Mouse (Mus musculus): ENCODE data around the gene Cdc42bpg. TPM values are rescaled to one million over a fixed set of nuclear protein-coding genes. Genes with fewer than 3 reads are reported as not detected.

Gene Cdc42bpg
- polyA plus RNA-seq (2014; fragmentation: Nextera tagmentation; extraction: Ambion mirVana), result 0.42 and 0.58 TPM in 2 replicates

DNA sequence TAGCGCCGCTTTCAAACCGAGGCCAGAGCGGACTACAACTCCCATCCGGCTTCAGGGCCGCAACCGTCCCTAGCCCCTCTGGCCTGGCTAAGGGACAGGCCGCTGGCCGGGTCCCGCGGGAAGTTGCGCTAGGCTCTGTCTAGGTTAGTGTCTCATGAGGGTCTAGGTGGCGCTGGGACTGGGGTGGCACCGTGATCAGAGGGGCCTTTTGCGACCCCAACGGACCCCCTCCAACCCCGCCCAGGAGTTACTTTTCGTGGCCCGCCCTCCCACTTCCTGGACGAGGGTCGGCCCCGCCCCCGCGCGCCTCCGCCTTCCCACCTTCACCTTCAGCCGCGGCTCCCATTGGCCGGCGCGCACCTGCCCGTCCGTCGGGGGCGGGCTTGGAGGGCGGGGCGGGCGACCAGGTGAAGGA lies at the start of gene Cdc42bpg:
Gene Cdc42bpg, plus strand, starts transcription at position 320 of the 415 bp plus-strand sequence.
- DNase-seq (ENCODE audit: low spot score), result peak; percentile 81
- Histone ChIP-seq H3K9me3 (ENCODE audit: control insufficient read depth, low read length) (no peaks in the 10 kb centered on the region), H3K27me3 (ENCODE audit: control insufficient read depth, insufficient read depth, low read length) (no peaks in the 10 kb centered on the region), H3K36me3 (ENCODE audit: control insufficient read depth, insufficient read depth, low read length) (no peaks in the 10 kb centered on the region), H3K9ac (ENCODE audit: low read length) (peak within 1 kb of the TSS; percentile 41; the same call in 1 of the 2 replicates), H3K27ac (ENCODE audit: low read depth, low read length) (no peak within 1 kb of the TSS), H3K4me3 (ENCODE audit: low read depth, low read length) (peak within 1 kb of the TSS; percentile 57), H3K4me1 (ENCODE audit: control insufficient read depth, insufficient read depth, low read length) (no peaks in the 10 kb centered on the region), H3K4me2 (ENCODE audit: low read depth) (peak within 1 kb of the TSS; percentile 49)
- peak; percentile 70 for ATAC-seq (ENCODE audit: insufficient read depth, low FRiP score, low TSS enrichment)
- under 1% methylated on average over 35 of the region's 38 CpGs for WGBS

DNA sequence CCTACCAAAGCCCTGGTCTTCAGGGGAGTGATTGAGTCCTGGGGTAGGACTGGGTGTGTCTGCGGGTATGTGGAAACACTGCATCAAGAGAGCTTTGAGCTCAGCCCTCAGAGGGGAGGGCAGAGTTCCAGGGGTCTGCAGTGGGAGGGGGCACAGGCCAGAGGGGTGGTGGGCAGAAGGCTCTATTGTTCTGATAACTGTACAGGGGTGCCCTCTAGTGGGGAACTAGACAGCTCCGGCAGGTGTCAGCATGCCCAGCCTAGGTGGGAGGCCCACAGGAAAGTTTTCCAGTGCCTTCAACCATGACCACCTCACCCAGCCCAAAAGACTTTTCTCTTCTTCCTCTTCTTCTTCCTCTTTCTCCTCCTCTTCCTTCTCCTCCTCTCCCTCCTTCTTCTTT lies 45.8 kb upstream of the Cdc42bpg start:
- H3K9ac ChIP-seq (ENCODE audit: low read length), result no peak overlapping the region
- H3K9me3 ChIP-seq (ENCODE audit: control insufficient read depth, low read length), result no peaks in the 10 kb centered on the region; the same call in 1 of the 2 replicates
- H3K36me3 ChIP-seq (ENCODE audit: control insufficient read depth, insufficient read depth, low read length), result peaks cover 19% of the 10 kb centered on the region
- H3K4me3 ChIP-seq (ENCODE audit: low read depth, low read length), result no peak overlapping the region
- H3K27me3 ChIP-seq (ENCODE audit: control insufficient read depth, insufficient read depth, low read length), result no peaks in the 10 kb centered on the region
- no peak for ATAC-seq (ENCODE audit: insufficient read depth, low FRiP score, low TSS enrichment)
- H3K4me1 ChIP-seq (ENCODE audit: control insufficient read depth, insufficient read depth, low read length), result no peaks in the 10 kb centered on the region
- no peak overlapping the region for H3K4me2 ChIP-seq (ENCODE audit: low read depth)
- DNase-seq (ENCODE audit: low spot score), result no peak
- WGBS, result 88% methylated on average over 2 of the region's 2 CpGs
- H3K27ac ChIP-seq (ENCODE audit: low read depth, low read length), result no peak overlapping the region

DNA sequence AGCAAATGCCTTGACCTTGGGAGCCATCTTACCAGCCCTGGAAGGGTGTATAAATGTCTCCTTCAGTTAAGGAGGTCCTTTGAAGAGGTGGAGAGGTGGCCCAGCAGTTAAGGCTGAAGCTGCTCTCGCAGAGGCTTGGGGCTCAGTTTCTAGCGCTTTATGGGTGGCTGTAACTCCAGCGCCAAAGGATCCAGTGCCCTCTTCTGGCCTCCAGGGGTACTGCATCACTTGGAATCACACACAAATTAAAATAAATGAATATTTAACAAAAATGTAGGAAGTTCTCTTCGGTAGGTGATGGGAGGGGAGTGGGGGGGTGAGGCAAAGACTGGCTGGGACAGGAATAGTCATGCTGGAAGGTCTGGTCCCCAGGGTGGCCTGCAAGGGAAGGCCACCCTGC lies 45.3 kb upstream of the Cdc42bpg start:
- Histone ChIP-seq H3K9ac (ENCODE audit: low read length) (no peak overlapping the region), H3K27ac (ENCODE audit: low read depth, low read length) (no peak overlapping the region), H3K4me3 (ENCODE audit: low read depth, low read length) (no peak overlapping the region), H3K36me3 (ENCODE audit: control insufficient read depth, insufficient read depth, low read length) (peaks cover 17% of the 10 kb centered on the region), H3K4me2 (ENCODE audit: low read depth) (no peak overlapping the region), H3K9me3 (ENCODE audit: control insufficient read depth, low read length) (no peaks in the 10 kb centered on the region; the same call in 1 of the 2 replicates), H3K4me1 (ENCODE audit: control insufficient read depth, insufficient read depth, low read length) (no peaks in the 10 kb centered on the region), H3K27me3 (ENCODE audit: control insufficient read depth, insufficient read depth, low read length) (no peaks in the 10 kb centered on the region)
- no peak for ATAC-seq (ENCODE audit: insufficient read depth, low FRiP score, low TSS enrichment)
- no peak for DNase-seq (ENCODE audit: low spot score)
- 80% methylated on average over 4 of the region's 4 CpGs for WGBS

DNA sequence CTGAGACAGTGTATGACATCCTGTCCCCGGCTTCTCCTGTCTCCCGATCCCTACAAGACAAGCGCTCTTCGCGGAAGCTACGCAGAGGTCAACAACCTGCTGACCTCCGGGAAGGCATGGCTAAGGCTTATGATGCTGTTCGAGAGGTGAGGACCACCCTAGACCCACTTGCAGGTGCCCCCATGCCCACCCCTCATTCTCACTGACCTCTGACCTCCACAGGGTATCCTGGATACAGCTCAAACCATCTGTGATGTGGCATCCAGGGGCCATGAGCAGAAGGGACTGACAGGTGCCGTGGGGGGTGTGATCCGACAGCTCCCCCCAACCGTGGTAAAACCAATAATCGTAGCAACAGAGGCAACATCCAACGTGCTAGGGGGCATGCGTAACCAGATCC lies 44.9 kb upstream of the Cdc42bpg start:
- DNase-seq (ENCODE audit: low spot score) (no peak), ATAC-seq (ENCODE audit: insufficient read depth, low FRiP score, low TSS enrichment) (no peak)
- Histone ChIP-seq H3K27ac (ENCODE audit: low read depth, low read length) (no peak overlapping the region), H3K36me3 (ENCODE audit: control insufficient read depth, insufficient read depth, low read length) (peaks cover 17% of the 10 kb centered on the region), H3K9me3 (ENCODE audit: control insufficient read depth, low read length) (no peaks in the 10 kb centered on the region; the same call in 1 of the 2 replicates), H3K4me3 (ENCODE audit: low read depth, low read length) (no peak overlapping the region), H3K4me1 (ENCODE audit: control insufficient read depth, insufficient read depth, low read length) (no peaks in the 10 kb centered on the region), H3K4me2 (ENCODE audit: low read depth) (no peak overlapping the region), H3K27me3 (ENCODE audit: control insufficient read depth, insufficient read depth, low read length) (no peaks in the 10 kb centered on the region), H3K9ac (ENCODE audit: low read length) (no peak overlapping the region)
- 91% methylated on average over 14 of the region's 14 CpGs for WGBS

DNA sequence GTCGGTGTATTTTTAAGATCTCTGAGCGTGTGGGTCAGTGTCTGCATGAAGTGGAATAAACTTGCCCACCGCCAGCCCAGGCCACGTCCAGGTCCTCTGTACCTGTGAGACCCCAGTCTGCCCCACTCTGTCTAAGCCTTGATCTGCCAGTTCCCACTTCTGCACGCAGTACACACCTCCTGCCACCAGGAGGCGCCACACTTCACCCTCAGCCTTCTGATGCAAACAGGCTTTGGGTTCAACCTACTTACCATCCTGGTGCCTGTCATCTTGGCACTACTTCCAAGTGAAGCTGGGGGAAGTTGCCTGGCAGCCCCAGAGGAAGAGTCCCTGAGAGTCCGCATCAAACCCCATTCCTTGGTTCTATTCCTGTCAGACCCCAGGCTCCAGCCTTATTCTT lies 44.0 kb upstream of the Cdc42bpg start:
- no peak overlapping the region for H3K4me2 ChIP-seq (ENCODE audit: low read depth)
- WGBS, result 57% methylated on average over 7 of the region's 7 CpGs
- no peak overlapping the region for H3K27ac ChIP-seq (ENCODE audit: low read depth, low read length)
- H3K9me3 ChIP-seq (ENCODE audit: control insufficient read depth, low read length), result no peaks in the 10 kb centered on the region; the same call in 1 of the 2 replicates
- H3K36me3 ChIP-seq (ENCODE audit: control insufficient read depth, insufficient read depth, low read length), result peaks cover 14% of the 10 kb centered on the region
- no peaks in the 10 kb centered on the region for H3K27me3 ChIP-seq (ENCODE audit: control insufficient read depth, insufficient read depth, low read length)
- no peak overlapping the region for H3K4me3 ChIP-seq (ENCODE audit: low read depth, low read length)
- H3K4me1 ChIP-seq (ENCODE audit: control insufficient read depth, insufficient read depth, low read length), result no peaks in the 10 kb centered on the region
- no peak overlapping the region for H3K9ac ChIP-seq (ENCODE audit: low read length)
- no peak for ATAC-seq (ENCODE audit: insufficient read depth, low FRiP score, low TSS enrichment)
- peak; percentile 72 for DNase-seq (ENCODE audit: low spot score)

DNA sequence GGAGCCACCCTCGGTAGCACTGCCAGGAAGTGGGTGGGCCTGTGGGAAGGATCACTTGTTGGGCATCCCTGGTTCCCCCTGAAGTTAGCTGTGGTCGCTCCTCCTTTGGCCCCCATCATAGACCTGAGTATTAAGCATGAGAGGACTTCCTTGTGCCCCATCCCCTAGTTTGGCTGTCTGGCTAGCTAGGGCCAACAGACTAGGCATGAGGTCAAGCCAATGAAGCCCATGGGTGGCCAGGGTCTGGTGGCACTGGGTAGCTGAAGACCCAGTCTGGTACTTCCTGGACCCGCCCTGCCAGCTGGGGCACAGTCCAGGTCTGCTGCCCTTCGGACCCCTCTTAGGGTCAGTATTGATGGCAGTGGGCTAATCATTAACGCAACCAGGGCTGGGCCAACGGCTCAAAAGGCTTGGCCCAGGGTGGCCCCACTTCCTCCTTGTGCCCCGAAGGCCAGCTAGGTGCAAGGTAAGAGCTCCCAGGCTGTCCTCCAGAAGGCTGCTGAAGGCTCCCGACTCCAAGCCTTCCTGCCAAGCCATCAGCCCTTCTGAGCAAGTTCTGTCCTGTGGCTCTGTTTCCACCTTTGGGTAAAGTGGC lies 43.3 kb upstream of the Cdc42bpg start:
- no peak for ATAC-seq (ENCODE audit: insufficient read depth, low FRiP score, low TSS enrichment)
- no peaks in the 10 kb centered on the region; the same call in 1 of the 2 replicates for H3K9me3 ChIP-seq (ENCODE audit: control insufficient read depth, low read length)
- 84% methylated on average over 8 of the region's 8 CpGs for WGBS
- H3K4me2 ChIP-seq (ENCODE audit: low read depth), result no peak overlapping the region
- DNase-seq (ENCODE audit: low spot score), result no peak
- no peaks in the 10 kb centered on the region for H3K4me1 ChIP-seq (ENCODE audit: control insufficient read depth, insufficient read depth, low read length)
- H3K27me3 ChIP-seq (ENCODE audit: control insufficient read depth, insufficient read depth, low read length), result no peaks in the 10 kb centered on the region
- H3K27ac ChIP-seq (ENCODE audit: low read depth, low read length), result no peak overlapping the region
- H3K9ac ChIP-seq (ENCODE audit: low read length), result no peak overlapping the region
- H3K36me3 ChIP-seq (ENCODE audit: control insufficient read depth, insufficient read depth, low read length), result peaks cover 11% of the 10 kb centered on the region
- H3K4me3 ChIP-seq (ENCODE audit: low read depth, low read length), result no peak overlapping the region

DNA sequence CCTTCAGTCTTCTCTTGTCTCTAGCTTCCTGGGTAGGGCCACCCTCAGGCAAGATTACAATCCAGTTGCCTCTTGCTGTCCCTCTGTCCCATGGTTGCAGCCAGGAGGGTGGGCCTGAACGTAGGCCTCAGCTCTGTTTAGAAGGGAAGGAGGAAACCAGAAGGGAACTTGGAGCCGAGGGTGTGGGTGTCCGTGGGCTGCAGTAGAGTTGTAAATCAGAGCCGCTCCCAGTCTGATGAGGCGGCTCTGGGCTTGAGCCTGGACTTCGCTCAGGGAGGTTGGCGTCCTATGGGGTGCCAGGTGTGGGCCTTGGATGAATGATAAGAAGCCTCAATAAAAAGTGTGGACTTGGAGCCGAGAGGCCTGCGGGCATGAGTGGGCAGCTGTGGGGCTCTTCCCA lies 42.1 kb upstream of the Cdc42bpg start:
- no peaks in the 10 kb centered on the region; the same call in 1 of the 2 replicates for H3K9me3 ChIP-seq (ENCODE audit: control insufficient read depth, low read length)
- no peaks in the 10 kb centered on the region for H3K27me3 ChIP-seq (ENCODE audit: control insufficient read depth, insufficient read depth, low read length)
- no peak overlapping the region for H3K9ac ChIP-seq (ENCODE audit: low read length)
- H3K4me3 ChIP-seq (ENCODE audit: low read depth, low read length), result no peak overlapping the region
- H3K36me3 ChIP-seq (ENCODE audit: control insufficient read depth, insufficient read depth, low read length), result peaks cover 8% of the 10 kb centered on the region
- no peak for ATAC-seq (ENCODE audit: insufficient read depth, low FRiP score, low TSS enrichment)
- DNase-seq (ENCODE audit: low spot score), result no peak
- no peaks in the 10 kb centered on the region for H3K4me1 ChIP-seq (ENCODE audit: control insufficient read depth, insufficient read depth, low read length)
- no peak overlapping the region for H3K4me2 ChIP-seq (ENCODE audit: low read depth)
- H3K27ac ChIP-seq (ENCODE audit: low read depth, low read length), result no peak overlapping the region
- 67% methylated on average over 9 of the region's 9 CpGs for WGBS

DNA sequence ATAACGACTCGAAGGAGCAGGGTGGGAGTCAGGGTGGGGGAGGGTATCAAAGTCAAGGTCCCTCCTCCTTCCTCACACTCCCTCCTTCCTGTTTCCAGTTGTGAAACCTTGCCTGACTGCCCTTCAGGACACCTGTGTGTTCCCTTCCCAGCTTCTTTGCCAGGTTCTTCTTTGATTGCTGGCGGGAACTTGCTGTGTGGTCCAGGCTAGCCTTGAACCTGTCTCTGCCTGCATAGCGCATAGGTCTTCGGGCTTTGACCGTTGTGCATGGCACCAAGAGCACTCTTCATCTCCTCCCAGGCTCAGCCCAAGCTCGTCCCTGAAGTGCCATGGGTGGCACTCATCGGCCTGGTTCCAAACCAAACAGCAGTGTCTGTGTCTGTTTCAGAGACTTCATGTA lies 41.3 kb upstream of the Cdc42bpg start:
- no peak overlapping the region for H3K9ac ChIP-seq (ENCODE audit: low read length)
- no peak for ATAC-seq (ENCODE audit: insufficient read depth, low FRiP score, low TSS enrichment)
- no peak overlapping the region for H3K4me3 ChIP-seq (ENCODE audit: low read depth, low read length)
- H3K36me3 ChIP-seq (ENCODE audit: control insufficient read depth, insufficient read depth, low read length), result peaks cover 8% of the 10 kb centered on the region
- DNase-seq (ENCODE audit: low spot score), result no peak
- H3K27me3 ChIP-seq (ENCODE audit: control insufficient read depth, insufficient read depth, low read length), result no peaks in the 10 kb centered on the region
- H3K9me3 ChIP-seq (ENCODE audit: control insufficient read depth, low read length), result no peaks in the 10 kb centered on the region; the same call in 1 of the 2 replicates
- no peak overlapping the region for H3K4me2 ChIP-seq (ENCODE audit: low read depth)
- WGBS, result 88% methylated on average over 8 of the region's 8 CpGs
- no peaks in the 10 kb centered on the region for H3K4me1 ChIP-seq (ENCODE audit: control insufficient read depth, insufficient read depth, low read length)
- no peak overlapping the region for H3K27ac ChIP-seq (ENCODE audit: low read depth, low read length)

DNA sequence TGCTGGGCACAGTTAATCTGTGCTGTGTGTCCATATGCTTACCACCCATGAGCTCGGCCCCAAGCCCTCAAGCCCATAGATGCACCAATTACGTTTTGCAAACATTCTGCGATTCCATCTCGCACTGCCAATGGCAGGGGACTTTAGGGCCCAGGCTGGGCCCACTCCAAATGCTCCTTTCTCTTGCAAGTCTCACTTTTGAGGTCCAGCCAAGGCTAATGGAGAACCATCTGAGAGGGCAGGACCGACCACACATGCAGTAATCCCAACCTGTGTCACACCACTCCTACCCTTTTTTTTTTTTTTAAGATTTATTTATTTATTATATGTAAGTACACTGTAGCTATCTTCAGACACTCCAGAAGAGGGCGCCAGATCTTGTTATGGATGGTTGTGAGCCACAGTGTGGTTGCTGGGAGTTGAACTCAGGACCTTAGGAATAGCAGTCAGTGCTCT lies 40.5 kb upstream of the Cdc42bpg start:
- 71% methylated on average over 6 of the region's 6 CpGs for WGBS
- Histone ChIP-seq H3K9ac (ENCODE audit: low read length) (no peak overlapping the region), H3K27ac (ENCODE audit: low read depth, low read length) (no peak overlapping the region), H3K9me3 (ENCODE audit: control insufficient read depth, low read length) (no peaks in the 10 kb centered on the region; the same call in 1 of the 2 replicates), H3K27me3 (ENCODE audit: control insufficient read depth, insufficient read depth, low read length) (no peaks in the 10 kb centered on the region), H3K4me3 (ENCODE audit: low read depth, low read length) (no peak overlapping the region), H3K4me1 (ENCODE audit: control insufficient read depth, insufficient read depth, low read length) (no peaks in the 10 kb centered on the region), H3K4me2 (ENCODE audit: low read depth) (no peak overlapping the region), H3K36me3 (ENCODE audit: control insufficient read depth, insufficient read depth, low read length) (peaks cover 8% of the 10 kb centered on the region)
- DNase-seq (ENCODE audit: low spot score) (no peak), ATAC-seq (ENCODE audit: insufficient read depth, low FRiP score, low TSS enrichment) (no peak)

Measured in neural tube, embryonic 11.5 days (tissue).